Comparison of ENCODE assay signal across 8 mouse cellular contexts in genomic region chrX:151344501-151344984, GRCm38 (mm10). TPM values are rescaled to one million over a fixed set of nuclear protein-coding genes. Genes with fewer than 3 reads are reported as not detected.
DNase-seq lines count a peak whose midpoint lies in the region; ATAC-seq and TF ChIP-seq lines count a peak whose summit lies in the region.

No protein-coding gene starts in this region.

- peak; percentile 71 for ATAC-seq in forebrain, embryonic 11.5 days (replicated peaks; ENCODE audit: low FRiP score)
- peak; percentile 46 for ATAC-seq in heart, embryonic 16.5 days (replicated peaks; ENCODE audit: extremely low read depth, insufficient read depth, low FRiP score)
- peak; percentile 62 for ATAC-seq in liver, postnatal 0 days
- ATAC-seq in neural tube, embryonic 14.5 days (ENCODE audit: low read depth) = peak; percentile 74

- no peak for TF ChIP-seq EP300 in liver, postnatal 0 days (IDR thresholded peaks at IDR 0.05; ENCODE audit: low read depth)

- H3K36me3 ChIP-seq in forebrain, embryonic 11.5 days (ENCODE audit: control insufficient read depth, insufficient read depth, low read length) = no peaks in the 10 kb centered on the region
- H3K36me3 ChIP-seq in heart, embryonic 16.5 days (ENCODE audit: control insufficient read depth, insufficient read depth) = no peaks in the 10 kb centered on the region
- H3K36me3 ChIP-seq in liver, postnatal 0 days (replicated peaks; ENCODE audit: insufficient read depth, low read length) = no peaks in the 10 kb centered on the region
- no peaks in the 10 kb centered on the region for H3K36me3 ChIP-seq in neural tube, embryonic 14.5 days (ENCODE audit: control insufficient read depth, insufficient read depth, low read length)

- peak overlapping the region; percentile 62 for H3K9ac ChIP-seq in forebrain, embryonic 11.5 days (ENCODE audit: low read length)
- peak overlapping the region; percentile 81 for H3K9ac ChIP-seq in heart, embryonic 16.5 days (ENCODE audit: low read length)
- H3K9ac ChIP-seq in liver, postnatal 0 days (replicated peaks) = peak overlapping the region; percentile 76
- peak overlapping the region; percentile 57 for H3K9ac ChIP-seq in neural tube, embryonic 14.5 days (replicated peaks; ENCODE audit: low read depth, low read length)

- peak overlapping the region; percentile 60 for H3K4me2 ChIP-seq in forebrain, embryonic 11.5 days (ENCODE audit: low read depth, low read length, severe bottlenecking)
- peak overlapping the region; percentile 73 for H3K4me2 ChIP-seq in heart, embryonic 16.5 days (ENCODE audit: low read depth, low read length)
- peak overlapping the region; percentile 79 for H3K4me2 ChIP-seq in liver, postnatal 0 days (ENCODE audit: low read depth, low read length)
- H3K4me2 ChIP-seq in neural tube, embryonic 14.5 days (ENCODE audit: low read depth, low read length) = peak overlapping the region; percentile 56

- TF ChIP-seq CTCF in liver, postnatal 0 days (IDR thresholded peaks at IDR 0.05; ENCODE audit: low read depth) = no peak

- peak overlapping the region; percentile 89 for H3K4me3 ChIP-seq in brown adipose tissue, adult 24 weeks (ENCODE audit: insufficient read depth, low read depth, low read length)
- peak overlapping the region; percentile 63 for H3K4me3 ChIP-seq in forebrain, embryonic 11.5 days (ENCODE audit: low read depth, low read length)
- peak overlapping the region; percentile 74 for H3K4me3 ChIP-seq in heart, embryonic 16.5 days (ENCODE audit: low read length)
- H3K4me3 ChIP-seq in liver, postnatal 0 days (ENCODE audit: low read depth, low read length) = peak overlapping the region; percentile 73
- H3K4me3 ChIP-seq in neural tube, embryonic 14.5 days (ENCODE audit: low read depth, low read length) = peak overlapping the region; percentile 63

- no peaks in the 10 kb centered on the region for H3K9me3 ChIP-seq in forebrain, embryonic 11.5 days (ENCODE audit: control insufficient read depth, low read length)
- no peaks in the 10 kb centered on the region for H3K9me3 ChIP-seq in heart, embryonic 16.5 days (replicated peaks; ENCODE audit: control insufficient read depth, low read length)
- H3K9me3 ChIP-seq in liver, postnatal 0 days (ENCODE audit: low read length) = no peaks in the 10 kb centered on the region
- no peaks in the 10 kb centered on the region for H3K9me3 ChIP-seq in neural tube, embryonic 14.5 days (ENCODE audit: control insufficient read depth, low read length)

- H3K27me3 ChIP-seq in forebrain, embryonic 11.5 days (ENCODE audit: control insufficient read depth, insufficient read depth, low read length) = peaks cover 2% of the 10 kb centered on the region; the same call in 1 of the 2 replicates
- no peaks in the 10 kb centered on the region; the same call in 1 of the 2 replicates for H3K27me3 ChIP-seq in heart, embryonic 16.5 days (ENCODE audit: control insufficient read depth, insufficient read depth, low read length)
- no peaks in the 10 kb centered on the region for H3K27me3 ChIP-seq in liver, postnatal 0 days (ENCODE audit: insufficient read depth, low read length)
- no peaks in the 10 kb centered on the region; the same call in none of the 2 replicates for H3K27me3 ChIP-seq in neural tube, embryonic 14.5 days (ENCODE audit: control insufficient read depth, insufficient read depth, low read length)

- DNase-seq in ES-CJ7 (ENCODE audit: low read depth, low spot score) = peak; percentile 54
- peak; percentile 68 for DNase-seq in forebrain, embryonic 11.5 days (ENCODE audit: low spot score)
- DNase-seq in kidney, postnatal 36 days = peak; percentile 60 to 72
- peak; percentile 60 for DNase-seq in liver, postnatal 0 days
- peak; percentile 50 for DNase-seq in testis, postnatal 10 days (ENCODE audit: low spot score)

- WGBS in forebrain, embryonic 11.5 days = 18% methylated on average over 30 of the region's 33 CpGs
- 7% methylated on average over 32 of the region's 33 CpGs for WGBS in heart, embryonic 16.5 days
- WGBS in liver, postnatal 0 days (ENCODE audit: insufficient replicate concordance) = 18% methylated on average over 30 of the region's 33 CpGs
- WGBS in neural tube, embryonic 14.5 days = 20% methylated on average over 28 of the region's 33 CpGs

- H3K4me1 ChIP-seq in brown adipose tissue, adult 24 weeks (ENCODE audit: control insufficient read depth, insufficient read depth, insufficient read length, low read length) = no peaks in the 10 kb centered on the region
- no peaks in the 10 kb centered on the region for H3K4me1 ChIP-seq in forebrain, embryonic 11.5 days (replicated peaks; ENCODE audit: control insufficient read depth, insufficient read depth, low read length)
- H3K4me1 ChIP-seq in heart, embryonic 16.5 days (ENCODE audit: control insufficient read depth, insufficient read depth, low read length) = peaks cover 9% of the 10 kb centered on the region
- 0 out of 2 replicates have a peak, but pooled peaks cover 2% of the 10 kb centered on the region for H3K4me1 ChIP-seq in liver, postnatal 0 days (ENCODE audit: insufficient read depth)
- peaks cover 5% of the 10 kb centered on the region for H3K4me1 ChIP-seq in neural tube, embryonic 14.5 days (ENCODE audit: control insufficient read depth, insufficient read depth, low read length)

- peak overlapping the region; percentile 51 for H3K27ac ChIP-seq in brown adipose tissue, adult 24 weeks (replicated peaks; ENCODE audit: low read depth, low read length)
- 0 out of 2 replicates have a peak overlapping the region, but pooled peaks have one; percentile 12 for H3K27ac ChIP-seq in forebrain, embryonic 11.5 days (ENCODE audit: low read depth, low read length)
- peak overlapping the region; percentile 84 for H3K27ac ChIP-seq in heart, embryonic 16.5 days (ENCODE audit: low read length)
- H3K27ac ChIP-seq in liver, postnatal 0 days (ENCODE audit: low read depth) = peak overlapping the region; percentile 79
- H3K27ac ChIP-seq in neural tube, embryonic 14.5 days (ENCODE audit: low read depth, low read length) = peak overlapping the region; percentile 80

RNA-seq across cellular contexts. Expression of gene Fam120c, which starts 0.6 kb away (rescaled TPM):
- 3.3 and 5.4 TPM in 2 replicates for polyA plus RNA-seq in brown adipose tissue, adult 24 weeks (2012; ENCODE audit: insufficient read depth, insufficient read length, missing spikeins)
- 4.4 and 4.6 TPM in 2 replicates for polyA plus RNA-seq in forebrain, embryonic 11.5 days (2014; fragmentation: Nextera tagmentation; extraction: Ambion mirVana)
- polyA plus RNA-seq in heart, embryonic 16.5 days (2015; fragmentation: Nextera tagmentation; extraction: Ambion mirVana) = 3.2 and 3.8 TPM in 2 replicates
- polyA plus RNA-seq in liver, postnatal 0 days (2015; fragmentation: Nextera tagmentation; extraction: Ambion mirVana) = 0.46 and 0.58 TPM in 2 replicates
- polyA plus RNA-seq in neural tube, embryonic 14.5 days (2014; fragmentation: Nextera tagmentation; extraction: Ambion mirVana) = 10.2 and 10.9 TPM in 2 replicates

Comparison
In these comparisons a context has a peak if more than half of its experiments do, and no peak if none do; other contexts are left out.
1. Peak in every context shown above with its lines: DNase-seq, ATAC-seq, H3K4me3 ChIP-seq and H3K27ac ChIP-seq.
2. H3K27ac ChIP-seq: peak in every context shown above with its lines; median percentile 84 in heart, embryonic 16.5 days; 80 in neural tube, embryonic 14.5 days; 79 in liver, postnatal 0 days; 51 in brown adipose tissue, adult 24 weeks; 12 in forebrain, embryonic 11.5 days.